Mouse (Mus musculus): ENCODE measurements around the gene Pcgf5. TPM values are rescaled to one million over a fixed set of nuclear protein-coding genes. Genes with fewer than 3 reads are reported as not detected.

Gene Pcgf5
- polyA plus RNA-seq, 1 experiment from 2014 or later: 10.2 TPM

Other genes starting within 250 kb of the Pcgf5 start
- gene Ankrd1, start 228.2 kb upstream of the Pcgf5 start, polyA plus RNA-seq (2014; fragmentation: Nextera tagmentation; extraction: Ambion mirVana): 0.13 and 0.35 TPM in 2 replicates
- 7.0 and 7.7 TPM in 2 replicates for gene Hectd2, start 206.3 kb downstream of the Pcgf5 start, polyA plus RNA-seq (2014; fragmentation: Nextera tagmentation; extraction: Ambion mirVana)